Mouse (Mus musculus) limb, embryonic 11.5 days (tissue): ENCODE measurements at regions not wholly inside any gene's neighbourhood (a gene's known extent, or its start where the extent isn't known, plus 50 kb on each side); places are given as distances from the start of the nearest gene placed in this dataset.

ENCODE experiments used
- ATAC-seq: fragments of 200-750 bp; cut with Nextera tagmentation; 2 replicates; pipeline ENCODE4 v1.8.0; 2017; ENCODE audit warnings: low read depth; ENCODE audit not compliant: insufficient number of reproducible peaks, low FRiP score, low TSS enrichment
- DNase-seq: peaks from one replicate; pipeline ENCODE4 v3.0.0-alpha.2; 2015; ENCODE audit warnings: low spot score
- H3K27ac ChIP-seq: fragments of 300-500 bp; sonication (generic); replicated peaks from 2 replicates; pipeline ENCODE4 v1.5.1; 2014; ENCODE audit warnings: low read depth, mild to moderate bottlenecking, low read length
- H3K27me3 ChIP-seq: fragments of 300-500 bp; sonication (generic); 2 replicates; pipeline ENCODE4 v1.6.1; 2014; ENCODE audit warnings: mild to moderate bottlenecking, low read length, mixed read lengths; ENCODE audit not compliant: control insufficient read depth, insufficient read depth
- H3K36me3 ChIP-seq: fragments of 300-500 bp; sonication (generic); 2 replicates; pipeline ENCODE4 v1.6.1; 2014; ENCODE audit warnings: mild to moderate bottlenecking, low read length, moderate library complexity, mixed read lengths; ENCODE audit not compliant: control insufficient read depth, insufficient read depth
- H3K4me1 ChIP-seq: fragments of 300-500 bp; sonication (generic); 2 replicates; pipeline ENCODE4 v1.6.1; 2014; ENCODE audit warnings: low read length, mixed read lengths; ENCODE audit not compliant: control insufficient read depth, insufficient read depth
- H3K4me2 ChIP-seq: fragments of 300-500 bp; sonication (generic); 2 replicates; pipeline ENCODE4 v1.6.1; 2014; ENCODE audit warnings: low read depth, mild to moderate bottlenecking, moderate library complexity; ENCODE audit not compliant: severe bottlenecking
- H3K4me3 ChIP-seq: fragments of 300-500 bp; sonication (generic); 2 replicates; pipeline ENCODE4 v1.5.1; 2014; ENCODE audit warnings: low read depth, low read length
- H3K9ac ChIP-seq: fragments of 300-500 bp; sonication (generic); 2 replicates; pipeline ENCODE4 v1.6.1; 2014; ENCODE audit warnings: mild to moderate bottlenecking, low read length
- H3K9me3 ChIP-seq: fragments of 300-500 bp; sonication (generic); 2 replicates; pipeline ENCODE4 v1.6.1; 2016; ENCODE audit warnings: low read length; ENCODE audit not compliant: control insufficient read depth
- WGBS: fragments of 180-500 bp; shearing (Covaris S2); extraction: QIAGEN DNeasy Blood & Tissue Kit; methylation state at CpG from one replicate; pipeline ENCODE4 v1.1.7; 2014; 5-methylcytosine and 5-hydroxymethylcytosine counted together

- no peaks in the 10 kb centered on the region for H3K4me1 ChIP-seq
- DNase-seq: no peak
- no peak overlapping the region for H3K4me3 ChIP-seq
- H3K9me3 ChIP-seq: no peaks in the 10 kb centered on the region
- no peaks in the 10 kb centered on the region for H3K36me3 ChIP-seq
- H3K27me3 ChIP-seq: no peaks in the 10 kb centered on the region
- no peak overlapping the region for H3K27ac ChIP-seq
- H3K9ac ChIP-seq: no peak overlapping the region
- H3K4me2 ChIP-seq: no peak overlapping the region
- no peak for ATAC-seq
These were observed 59.9 kb downstream of the S1pr1 start for GRCm38 (mm10) chr3:115655020-115655419.

DNA sequence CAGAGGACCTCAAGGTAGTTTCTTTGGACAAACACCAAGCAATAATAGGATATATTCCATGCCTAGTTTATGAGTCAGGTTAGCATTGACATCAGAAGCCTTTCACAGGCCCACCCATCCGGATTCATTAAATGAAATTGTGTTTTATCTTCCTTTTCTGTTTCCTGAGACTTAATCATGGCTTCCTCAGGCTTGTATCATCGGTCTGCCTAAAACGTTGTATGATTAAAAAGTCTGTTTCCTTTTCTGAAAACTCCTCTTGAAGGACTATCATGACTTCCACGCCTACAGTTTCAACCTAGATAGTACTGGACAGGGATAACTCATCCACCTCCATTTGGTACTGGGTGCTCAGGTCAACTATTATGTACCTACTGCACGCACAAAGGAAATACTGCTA lies 62.6 kb downstream of the S1pr1 start:
- no peak overlapping the region for H3K4me3 ChIP-seq
- H3K9ac ChIP-seq: no peak overlapping the region
- DNase-seq (no peak), ATAC-seq (no peak)
- H3K4me1 ChIP-seq: no peaks in the 10 kb centered on the region
- no peak overlapping the region for H3K4me2 ChIP-seq
- no peaks in the 10 kb centered on the region for H3K9me3 ChIP-seq
- WGBS: 87% methylated on average over 5 of the region's 5 CpGs
- H3K27me3 ChIP-seq: no peaks in the 10 kb centered on the region
- H3K27ac ChIP-seq: no peak overlapping the region
- no peaks in the 10 kb centered on the region for H3K36me3 ChIP-seq

DNA sequence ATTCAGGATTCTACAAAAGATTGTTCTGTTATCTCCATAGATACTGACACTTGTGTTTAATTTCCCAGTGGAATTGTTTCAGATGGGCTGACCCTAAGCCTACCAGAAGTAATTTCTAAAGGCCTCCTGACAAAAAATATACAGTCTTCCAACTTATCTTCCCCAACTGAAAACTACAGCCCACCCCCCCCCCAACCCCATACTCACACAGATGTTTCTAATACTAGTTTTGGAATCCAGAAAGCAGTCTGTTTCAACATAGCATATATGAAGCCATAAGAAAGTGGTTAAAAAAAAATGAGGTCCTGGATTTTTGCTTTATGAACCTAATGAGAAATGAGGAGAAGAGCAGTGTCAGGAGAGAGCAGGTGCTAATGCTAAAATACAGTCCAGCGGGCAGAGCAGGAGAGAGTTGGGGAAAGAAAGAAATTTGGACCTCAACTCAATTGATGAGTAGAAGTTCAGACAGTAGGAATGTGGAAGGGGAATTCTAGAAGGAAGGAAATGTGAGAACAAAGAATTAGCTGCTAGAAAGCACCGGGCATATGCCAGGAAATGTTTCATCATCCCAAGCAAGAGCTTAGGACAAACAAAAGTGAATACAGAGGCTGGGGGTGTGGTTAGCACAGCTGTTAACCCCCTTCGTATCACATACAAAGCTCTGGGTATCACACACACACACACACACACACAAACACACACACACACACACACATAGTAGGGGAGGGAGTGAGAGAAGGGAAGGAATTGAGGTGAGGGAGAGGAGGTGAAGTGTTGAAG lies 65.3 kb downstream of the S1pr1 start:
- Histone ChIP-seq H3K9me3 (no peaks in the 10 kb centered on the region), H3K27ac (no peak overlapping the region), H3K27me3 (no peaks in the 10 kb centered on the region), H3K4me1 (no peaks in the 10 kb centered on the region), H3K9ac (no peak overlapping the region), H3K4me3 (no peak overlapping the region), H3K4me2 (no peak overlapping the region), H3K36me3 (no peaks in the 10 kb centered on the region)
- ATAC-seq: 0 out of 2 replicates have a peak, but pooled peaks have one; percentile 22
- WGBS: 66% methylated on average over 3 of the region's 3 CpGs
- DNase-seq: no peak

DNA sequence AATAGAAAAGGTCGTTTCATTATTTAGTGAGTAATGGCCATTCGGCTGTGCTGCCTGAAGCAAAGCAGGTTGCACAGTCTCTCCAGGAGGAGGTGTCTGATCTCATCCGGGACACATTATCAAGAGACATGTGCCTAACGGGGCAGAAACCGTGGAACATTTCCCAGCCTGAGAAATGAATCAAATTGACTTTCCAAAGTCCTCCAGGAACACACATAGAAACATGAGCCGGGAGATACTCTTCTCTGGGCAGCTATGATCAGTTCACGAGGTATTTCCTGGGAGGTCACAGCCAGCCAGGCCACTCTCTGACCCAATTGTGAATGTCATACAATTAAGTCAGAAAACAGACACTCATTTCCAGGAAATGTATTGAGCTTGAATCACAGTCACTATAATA lies 67.9 kb downstream of the S1pr1 start:
- Histone ChIP-seq H3K27ac (no peak overlapping the region), H3K4me2 (no peak overlapping the region), H3K9me3 (no peaks in the 10 kb centered on the region), H3K4me3 (no peak overlapping the region), H3K9ac (no peak overlapping the region), H3K36me3 (no peaks in the 10 kb centered on the region), H3K27me3 (no peaks in the 10 kb centered on the region), H3K4me1 (no peaks in the 10 kb centered on the region; the same call in 1 of the 2 replicates)
- 67% methylated on average over 7 of the region's 7 CpGs for WGBS
- ATAC-seq (no peak), DNase-seq (no peak)

GRCm38 (mm10) chr3:115644307-115644706 lies 70.6 kb downstream of the S1pr1 start:
- no peak for DNase-seq
- no peaks in the 10 kb centered on the region; the same call in 1 of the 2 replicates for H3K4me1 ChIP-seq
- no peak overlapping the region for H3K27ac ChIP-seq
- no peak for ATAC-seq
- H3K9ac ChIP-seq: no peak overlapping the region
- H3K27me3 ChIP-seq: no peaks in the 10 kb centered on the region
- no peak overlapping the region for H3K4me2 ChIP-seq
- no peak overlapping the region for H3K4me3 ChIP-seq
- H3K9me3 ChIP-seq: no peaks in the 10 kb centered on the region
- H3K36me3 ChIP-seq: no peaks in the 10 kb centered on the region
- WGBS: 73% methylated on average over 5 of the region's 5 CpGs

DNA sequence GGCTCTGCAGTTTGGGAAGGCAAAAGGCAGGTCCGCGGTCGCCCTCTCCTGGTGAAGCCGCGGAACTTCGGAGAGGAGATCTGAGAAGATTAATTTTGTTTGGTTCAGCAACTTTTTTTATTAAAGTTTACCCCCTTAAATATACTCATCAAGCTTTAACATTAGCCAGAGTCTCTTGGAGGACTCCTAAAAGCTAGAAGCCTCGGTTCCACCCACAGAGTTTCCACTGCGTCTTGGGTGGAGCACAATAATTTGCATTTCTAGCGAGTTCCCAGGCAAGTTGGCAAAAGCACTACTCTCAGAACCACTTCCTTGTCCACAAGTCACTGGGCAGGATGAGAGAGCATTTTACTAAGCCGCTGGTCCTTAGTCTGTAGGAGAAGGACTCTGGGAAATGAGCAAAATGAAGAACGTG lies 72.0 kb downstream of the S1pr1 start:
- ATAC-seq (no peak; the same call in 1 of the 2 replicates), DNase-seq (peak; percentile 93)
- peak overlapping the region; percentile 66; the same call in 1 of the 2 replicates for H3K9ac ChIP-seq
- H3K4me1 ChIP-seq: no peaks in the 10 kb centered on the region; the same call in 1 of the 2 replicates
- no peak overlapping the region for H3K27ac ChIP-seq
- H3K4me2 ChIP-seq: peak overlapping the region; percentile 40
- H3K4me3 ChIP-seq: peak overlapping the region; percentile 34
- 6% methylated on average over 11 of the region's 11 CpGs for WGBS
- H3K9me3 ChIP-seq: no peaks in the 10 kb centered on the region
- H3K36me3 ChIP-seq: no peaks in the 10 kb centered on the region
- H3K27me3 ChIP-seq: no peaks in the 10 kb centered on the region

DNA sequence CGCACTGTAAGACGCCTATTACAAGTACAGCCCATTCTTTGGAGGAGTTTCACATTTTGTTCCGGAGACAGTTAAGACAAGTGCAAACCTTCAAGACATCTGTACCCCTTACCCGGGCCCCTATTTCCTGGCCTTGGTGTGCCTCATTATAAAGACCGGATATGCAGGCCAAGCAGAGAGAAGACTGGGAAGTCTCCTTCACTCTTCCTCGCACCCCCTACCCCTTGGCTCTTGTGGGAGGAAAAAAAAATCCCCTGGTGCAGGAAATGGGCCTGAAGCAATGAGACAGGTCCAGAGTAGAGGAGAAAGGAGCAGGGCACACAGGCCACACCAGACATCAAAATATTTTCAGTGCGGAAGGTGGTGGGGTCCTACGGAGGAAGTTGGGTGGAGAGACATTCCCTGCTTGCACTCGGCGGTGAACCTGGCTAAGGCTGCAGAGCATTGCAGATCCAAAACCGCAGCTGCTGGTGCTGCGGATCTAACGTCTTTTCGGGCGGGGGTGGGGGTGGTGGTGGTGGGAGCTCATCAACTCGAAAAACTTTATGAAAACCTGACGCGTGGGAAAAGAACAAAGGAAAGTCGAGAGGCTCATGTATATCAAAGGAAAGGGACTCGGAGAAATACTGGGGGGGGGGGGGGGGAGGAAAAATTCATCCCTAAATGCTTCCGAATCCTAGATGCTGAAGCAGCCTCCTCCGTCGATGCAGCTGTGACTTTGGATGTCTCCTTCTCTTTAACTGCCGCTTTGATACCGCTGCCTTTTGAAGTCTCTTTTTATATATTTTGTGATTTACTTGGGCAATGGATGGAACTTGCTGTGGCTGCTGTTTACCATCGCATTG lies 72.6 kb downstream of the S1pr1 start:
- peak; percentile 65 for DNase-seq
- WGBS: 6% methylated on average over 26 of the region's 26 CpGs

GRCm38 (mm10) chr3:115641411-115641810 lies 73.5 kb downstream of the S1pr1 start:
- no peaks in the 10 kb centered on the region for H3K36me3 ChIP-seq
- H3K9ac ChIP-seq: no peak overlapping the region
- no peaks in the 10 kb centered on the region for H3K9me3 ChIP-seq
- no peak overlapping the region for H3K4me2 ChIP-seq
- 50% methylated on average over 6 of the region's 6 CpGs for WGBS
- H3K27ac ChIP-seq: no peak overlapping the region
- no peaks in the 10 kb centered on the region for H3K27me3 ChIP-seq
- peak; percentile 40; the same call in 1 of the 2 replicates for ATAC-seq
- no peaks in the 10 kb centered on the region; the same call in 1 of the 2 replicates for H3K4me1 ChIP-seq
- no peak for DNase-seq
- no peak overlapping the region for H3K4me3 ChIP-seq

More for the DNA sequence above, 72.6 kb downstream of the S1pr1 start:
- peak overlapping the region; percentile 54 for H3K27ac ChIP-seq
- H3K36me3 ChIP-seq: no peaks in the 10 kb centered on the region
- H3K9me3 ChIP-seq: no peaks in the 10 kb centered on the region
- ATAC-seq: peak; percentile 71; the same call in 1 of the 2 replicates
- peak overlapping the region; percentile 40 for H3K4me2 ChIP-seq
- peak overlapping the region; percentile 66 for H3K9ac ChIP-seq
- peak overlapping the region; percentile 34 for H3K4me3 ChIP-seq
- H3K4me1 ChIP-seq: no peaks in the 10 kb centered on the region; the same call in 1 of the 2 replicates
- H3K27me3 ChIP-seq: no peaks in the 10 kb centered on the region
